Mouse (Mus musculus) heart, embryonic 11.5 days (tissue): ENCODE measurements around the gene Sulf2. TPM values are rescaled to one million over a fixed set of nuclear protein-coding genes. Genes with fewer than 3 reads are reported as not detected.
"Not testable (repeated sequence)": the region's sequence is repeated elsewhere in the genome, so short reads cannot be mapped to it uniquely, and the experiment has no call there.

Experiments
- ATAC-seq: fragments of 200-750 bp; cut with Nextera tagmentation; replicated peaks from 2 replicates; pipeline ENCODE4 v1.8.0; 2017; ENCODE audit warnings: moderate library complexity; ENCODE audit not compliant: insufficient number of reproducible peaks, low FRiP score, low TSS enrichment
- H3K27ac ChIP-seq: fragments of 300-500 bp; sonication (generic); 2 replicates; pipeline ENCODE4 v1.5.1; 2014; ENCODE audit warnings: mild to moderate bottlenecking, low read depth, low read length
- H3K27me3 ChIP-seq: fragments of 300-500 bp; sonication (generic); 2 replicates; pipeline ENCODE4 v1.6.1; 2014; ENCODE audit warnings: mild to moderate bottlenecking, low read length, mixed read lengths; ENCODE audit not compliant: control insufficient read depth, insufficient read depth
- H3K36me3 ChIP-seq: fragments of 300-500 bp; sonication (generic); 2 replicates; pipeline ENCODE4 v1.6.1; 2014; ENCODE audit warnings: mild to moderate bottlenecking, low read length, moderate library complexity, mixed read lengths; ENCODE audit not compliant: control insufficient read depth, insufficient read depth
- H3K4me1 ChIP-seq: fragments of 300-500 bp; sonication (generic); 2 replicates; pipeline ENCODE4 v1.6.1; 2014; ENCODE audit warnings: low read length; ENCODE audit not compliant: control insufficient read depth, insufficient read depth
- H3K4me2 ChIP-seq: fragments of 300-500 bp; sonication (generic); 2 replicates; pipeline ENCODE4 v1.6.1; 2014; ENCODE audit warnings: mild to moderate bottlenecking, moderate library complexity
- H3K4me3 ChIP-seq: fragments of 300-500 bp; sonication (generic); 2 replicates; pipeline ENCODE4 v1.5.1; 2014; ENCODE audit warnings: low read depth, low read length
- H3K9ac ChIP-seq: fragments of 300-500 bp; sonication (generic); 2 replicates; pipeline ENCODE4 v1.6.1; 2014; ENCODE audit warnings: mild to moderate bottlenecking, low read depth, low read length, moderate library complexity
- H3K9me3 ChIP-seq: fragments of 300-500 bp; sonication (generic); replicated peaks from 2 replicates; pipeline ENCODE4 v1.6.1; 2016; ENCODE audit warnings: low read length; ENCODE audit not compliant: control insufficient read depth
- WGBS: fragments of 180-500 bp; shearing (Covaris S2); extraction: QIAGEN DNeasy Blood & Tissue Kit; methylation state at CpG from one replicate; pipeline ENCODE4 v1.1.7; 2014; ENCODE audit not compliant: insufficient replicate concordance; 5-methylcytosine and 5-hydroxymethylcytosine counted together
- polyA plus RNA-seq: library from polyadenylated mRNA; unstranded; fragments of >200 nt; fragmentation: Nextera tagmentation; extraction: Ambion mirVana; gene quantifications from 2 replicates; pipeline ENCODE4 v1.2.1, GENCODE M21; 2014

Gene Sulf2
- polyA plus RNA-seq, 1 experiment from 2014 or later: 111 TPM

DNA sequence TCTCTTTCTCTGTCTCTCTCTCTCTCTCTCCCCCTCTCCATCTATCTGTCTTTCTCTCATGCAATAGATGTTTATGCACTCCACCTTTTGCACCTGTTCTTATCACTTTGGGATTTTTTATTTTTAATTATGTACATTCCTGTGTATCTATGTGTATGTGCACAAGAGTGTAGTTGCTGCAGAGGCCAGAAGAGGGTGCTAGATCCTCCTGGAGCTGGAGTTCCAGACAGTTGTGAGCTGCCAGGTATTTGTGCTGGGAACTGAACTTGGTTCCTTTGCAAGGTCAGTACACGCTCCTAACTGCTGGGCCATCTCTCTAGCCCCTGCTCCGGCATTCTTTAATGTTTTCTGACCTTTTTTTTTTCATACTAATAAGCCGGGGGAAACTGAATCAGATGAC, 38.0 kb upstream of the Sulf2 start:
- WGBS: 87% methylated on average over 3 of the region's 3 CpGs
- peaks cover 39% of the 10 kb centered on the region for H3K4me1 ChIP-seq

DNA sequence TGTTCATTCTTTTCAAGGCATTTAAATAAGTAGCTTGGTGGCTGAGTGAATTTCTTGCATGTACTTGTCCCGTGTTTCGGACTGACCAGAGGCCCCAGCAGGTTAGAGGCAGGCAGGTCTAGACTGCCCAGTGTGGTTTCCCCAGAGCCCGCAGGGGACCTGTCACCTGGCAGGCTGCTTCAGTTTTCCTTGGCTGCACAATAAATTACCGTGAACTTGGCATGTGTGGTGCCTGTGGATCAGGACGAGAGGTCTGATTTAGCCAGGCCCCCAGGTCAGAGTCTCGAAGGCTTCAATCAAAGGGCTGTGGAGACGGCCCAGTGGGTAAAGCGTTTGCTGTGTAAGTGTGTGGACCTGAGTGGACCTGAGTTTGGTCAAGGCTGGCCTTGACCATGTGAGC, 35.4 kb upstream of the Sulf2 start:
- Histone ChIP-seq H3K4me1 (peaks cover 27% of the 10 kb centered on the region), H3K27ac (no peak overlapping the region), H3K4me2 (no peak overlapping the region), H3K9ac (no peak overlapping the region), H3K27me3 (0 out of 2 replicates have a peak, but pooled peaks cover 2% of the 10 kb centered on the region), H3K36me3 (no peaks in the 10 kb centered on the region), H3K9me3 (peaks cover 3% of the 10 kb centered on the region; the same call in 1 of the 2 replicates), H3K4me3 (no peak overlapping the region)
- no peak for ATAC-seq
- 67% methylated on average over 8 of the region's 8 CpGs for WGBS

More for the DNA sequence above, 38.0 kb upstream of the Sulf2 start:
- Histone ChIP-seq H3K4me3 (no peak overlapping the region), H3K4me2 (no peak overlapping the region), H3K9ac (no peak overlapping the region), H3K27ac (no peak overlapping the region), H3K36me3 (no peaks in the 10 kb centered on the region), H3K9me3 (peaks cover 3% of the 10 kb centered on the region; the same call in 1 of the 2 replicates), H3K27me3 (0 out of 2 replicates have a peak, but pooled peaks cover 2% of the 10 kb centered on the region)
- ATAC-seq: no peak

DNA sequence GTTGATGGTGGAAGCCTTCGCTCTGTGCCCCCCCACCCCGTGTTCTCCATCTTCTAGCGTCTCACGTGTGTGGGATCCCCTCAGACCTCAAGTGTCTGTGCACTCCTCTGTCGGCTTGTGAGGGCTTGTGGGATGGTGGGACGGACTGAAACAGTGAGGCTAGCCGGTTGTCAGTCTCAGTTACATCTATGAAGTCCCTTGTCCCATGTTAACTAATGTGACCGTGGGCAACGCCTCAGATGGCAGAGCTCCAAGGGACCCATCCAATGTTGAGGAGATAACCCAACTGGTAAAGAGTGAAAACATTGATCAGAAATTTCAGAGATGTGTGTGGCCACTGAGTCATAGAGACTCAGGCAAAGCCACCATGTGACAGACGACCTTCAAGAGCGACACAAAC, 33.7 kb upstream of the Sulf2 start:
- peaks cover 16% of the 10 kb centered on the region for H3K4me1 ChIP-seq

DNA sequence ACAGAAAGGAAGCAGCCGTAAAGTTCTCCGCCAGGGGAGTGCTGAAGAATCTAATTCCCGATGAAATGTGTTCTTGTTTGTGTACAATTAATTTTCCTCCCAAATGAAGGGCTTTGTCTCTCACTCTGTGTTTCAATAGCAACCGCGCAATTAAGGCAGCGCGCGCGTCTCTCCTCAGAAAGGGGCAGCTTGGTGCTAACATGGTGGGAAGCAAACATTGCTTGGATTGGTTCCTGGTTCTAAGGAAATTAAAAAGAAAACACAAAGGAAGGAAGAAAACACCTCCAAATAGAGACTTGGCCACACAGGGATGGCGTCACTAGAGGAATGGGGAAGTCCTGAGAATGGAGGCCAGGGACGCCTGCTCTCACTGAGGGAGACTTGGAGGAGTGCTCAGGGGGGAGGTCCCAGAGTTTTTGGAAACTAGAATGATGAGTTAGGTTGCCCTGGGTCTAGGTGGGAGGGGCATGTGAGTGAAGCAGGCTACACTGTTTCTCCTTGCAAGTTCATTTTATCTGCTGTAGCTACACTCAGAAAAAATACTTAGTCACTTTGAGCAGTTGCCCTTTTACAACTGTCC, 32.5 kb upstream of the Sulf2 start:
- H3K27ac ChIP-seq, H3K4me3 ChIP-seq, H3K36me3 ChIP-seq, H3K27me3 ChIP-seq, H3K4me2 ChIP-seq, ATAC-seq, H3K9ac ChIP-seq, H3K9me3 ChIP-seq: not testable (repeated sequence)
- peaks cover 16% of the 10 kb centered on the region for H3K4me1 ChIP-seq
- 83% methylated on average over 8 of the region's 11 CpGs for WGBS

More for the DNA sequence above, 33.7 kb upstream of the Sulf2 start:
- no peak for ATAC-seq
- WGBS: 87% methylated on average over 11 of the region's 11 CpGs
- no peaks in the 10 kb centered on the region for H3K36me3 ChIP-seq
- H3K27me3 ChIP-seq: 0 out of 2 replicates have a peak, but pooled peaks cover 2% of the 10 kb centered on the region
- H3K9ac ChIP-seq: no peak overlapping the region
- H3K4me2 ChIP-seq: no peak overlapping the region
- H3K9me3 ChIP-seq: peaks cover 3% of the 10 kb centered on the region; the same call in 1 of the 2 replicates
- H3K27ac ChIP-seq: no peak overlapping the region
- H3K4me3 ChIP-seq: no peak overlapping the region

DNA sequence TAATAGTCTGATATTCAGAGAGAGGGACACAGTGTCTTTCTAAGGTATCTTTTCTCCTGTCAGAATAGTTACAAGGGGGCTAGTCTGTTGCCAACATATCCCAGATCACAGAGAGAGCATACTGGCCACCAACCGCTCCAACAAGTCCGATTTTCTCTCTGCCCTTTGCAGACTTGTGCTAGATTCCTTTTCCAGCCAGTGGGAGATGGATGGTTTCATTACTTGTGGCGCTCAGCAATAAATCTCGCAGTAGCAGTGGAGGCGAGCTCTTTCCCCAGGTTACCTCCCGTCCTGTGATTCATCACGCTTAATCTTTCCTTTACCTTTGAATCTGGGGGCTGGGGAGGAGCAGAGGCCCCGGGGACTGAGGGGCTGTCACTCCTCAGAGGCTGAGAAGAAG, 31.9 kb upstream of the Sulf2 start:
- H3K4me1 ChIP-seq: peaks cover 16% of the 10 kb centered on the region
- H3K9ac ChIP-seq, H3K36me3 ChIP-seq, ATAC-seq, H3K4me2 ChIP-seq, H3K27me3 ChIP-seq, H3K4me3 ChIP-seq, H3K9me3 ChIP-seq: not testable (repeated sequence)
- WGBS: 38% methylated on average over 7 of the region's 8 CpGs
- 0 out of 2 replicates have a peak overlapping the region, but pooled peaks have one; percentile 41 for H3K27ac ChIP-seq

DNA sequence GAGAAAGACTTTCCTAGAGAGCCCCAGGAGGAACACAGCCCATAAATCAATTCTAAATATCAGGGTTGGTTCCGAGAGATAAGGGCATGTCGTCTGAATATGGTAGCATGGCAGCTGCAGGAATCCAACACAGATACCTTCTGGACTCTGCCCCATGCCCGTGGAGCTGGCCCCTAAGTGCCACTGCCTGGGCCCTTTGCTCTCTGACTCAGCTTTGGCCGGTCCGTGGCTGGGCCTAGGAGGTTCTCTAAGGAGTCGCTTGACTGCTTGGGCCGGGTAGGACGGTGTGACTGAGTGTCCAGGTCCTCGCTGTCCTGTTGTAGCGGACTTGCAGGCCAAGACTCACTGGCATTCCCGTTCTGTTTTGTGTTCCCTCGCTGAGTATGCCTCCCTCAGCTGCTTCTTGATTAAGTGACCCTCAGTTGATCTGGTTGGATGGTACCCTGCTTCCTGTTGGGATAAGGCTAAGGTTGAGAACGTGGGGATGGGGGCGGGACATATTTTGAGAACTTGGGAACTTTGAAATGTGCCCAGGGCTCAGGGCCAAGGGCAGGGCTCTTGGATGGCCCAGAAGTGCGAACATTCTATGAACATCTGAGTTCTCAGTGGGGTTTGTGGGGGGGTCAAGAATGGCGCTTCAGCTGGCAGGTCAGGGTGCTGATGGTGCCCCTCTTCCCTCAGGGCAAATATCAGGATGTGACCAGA, 30.9 kb upstream of the Sulf2 start:
- Histone ChIP-seq H3K4me3 (no peak overlapping the region), H3K27me3 (no peaks in the 10 kb centered on the region), H3K9me3 (no peaks in the 10 kb centered on the region), H3K4me2 (no peak overlapping the region), H3K36me3 (no peaks in the 10 kb centered on the region), H3K27ac (0 out of 2 replicates have a peak overlapping the region, but pooled peaks have one; percentile 41), H3K9ac (0 out of 2 replicates have a peak overlapping the region, but pooled peaks have one; percentile 7), H3K4me1 (peaks cover 16% of the 10 kb centered on the region)
- 71% methylated on average over 16 of the region's 16 CpGs for WGBS
- no peak for ATAC-seq

DNA sequence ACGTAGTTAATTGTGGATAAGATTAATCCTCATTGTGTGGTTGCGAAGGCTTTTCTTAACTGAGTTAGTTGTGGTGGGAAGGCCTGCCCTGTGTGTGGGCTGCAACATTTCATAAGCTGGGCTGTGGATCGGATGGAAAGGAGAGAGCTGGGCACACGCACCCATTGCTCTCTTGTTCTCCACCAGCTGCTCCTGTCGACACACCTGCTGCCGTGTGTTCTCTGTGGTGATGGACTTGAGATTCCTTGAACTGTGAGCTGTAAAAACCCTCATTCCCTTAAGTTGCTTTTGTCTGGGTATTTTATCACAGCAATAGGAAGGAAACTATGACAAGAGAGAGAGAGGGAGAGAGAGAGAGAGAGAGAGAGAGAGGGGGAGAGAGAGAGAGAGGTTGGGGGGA, 30.3 kb upstream of the Sulf2 start:
- H3K4me1 ChIP-seq: peaks cover 17% of the 10 kb centered on the region
- no peak for ATAC-seq

DNA sequence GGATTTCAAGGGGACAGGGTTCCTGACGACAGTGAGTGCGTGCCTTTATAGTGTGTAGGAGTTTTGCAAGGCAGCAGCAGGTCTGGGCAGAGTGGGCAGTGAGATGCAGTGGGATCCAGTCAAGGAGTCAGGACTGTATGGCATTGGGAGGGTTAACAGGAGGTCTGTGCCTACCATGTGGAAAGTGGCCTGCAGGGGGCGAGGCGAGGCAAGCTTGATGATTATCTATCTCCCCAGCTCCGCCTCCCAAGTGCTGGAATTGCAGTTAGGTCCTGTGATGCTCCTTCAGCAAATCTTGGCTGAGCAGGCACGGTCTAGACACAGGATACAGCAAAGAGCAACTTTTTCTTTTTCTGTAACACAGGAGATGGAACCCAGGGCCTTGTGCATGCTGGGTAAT, 29.0 kb upstream of the Sulf2 start:
- no peaks in the 10 kb centered on the region for H3K36me3 ChIP-seq
- WGBS: 53% methylated on average over 6 of the region's 6 CpGs
- H3K4me1 ChIP-seq: peaks cover 25% of the 10 kb centered on the region
- no peaks in the 10 kb centered on the region for H3K27me3 ChIP-seq
- H3K9ac ChIP-seq: no peak overlapping the region
- no peak overlapping the region for H3K27ac ChIP-seq
- no peak overlapping the region for H3K4me2 ChIP-seq
- ATAC-seq: no peak
- no peak overlapping the region for H3K4me3 ChIP-seq
- H3K9me3 ChIP-seq: no peaks in the 10 kb centered on the region

More for the DNA sequence above, 30.3 kb upstream of the Sulf2 start:
- no peak overlapping the region for H3K4me3 ChIP-seq
- 74% methylated on average over 6 of the region's 6 CpGs for WGBS
- no peaks in the 10 kb centered on the region for H3K9me3 ChIP-seq
- no peaks in the 10 kb centered on the region for H3K27me3 ChIP-seq
- no peak overlapping the region for H3K4me2 ChIP-seq
- no peaks in the 10 kb centered on the region for H3K36me3 ChIP-seq
- no peak overlapping the region for H3K27ac ChIP-seq
- H3K9ac ChIP-seq: no peak overlapping the region
